Mouse (Mus musculus): Measurements from ENCODE around the gene Ptprg. TPM values are rescaled to one million over a fixed set of nuclear protein-coding genes. Genes with fewer than 3 reads are reported as not detected.

Gene Ptprg
- polyA plus RNA-seq, 1 experiment, result 21.7 TPM

DNA sequence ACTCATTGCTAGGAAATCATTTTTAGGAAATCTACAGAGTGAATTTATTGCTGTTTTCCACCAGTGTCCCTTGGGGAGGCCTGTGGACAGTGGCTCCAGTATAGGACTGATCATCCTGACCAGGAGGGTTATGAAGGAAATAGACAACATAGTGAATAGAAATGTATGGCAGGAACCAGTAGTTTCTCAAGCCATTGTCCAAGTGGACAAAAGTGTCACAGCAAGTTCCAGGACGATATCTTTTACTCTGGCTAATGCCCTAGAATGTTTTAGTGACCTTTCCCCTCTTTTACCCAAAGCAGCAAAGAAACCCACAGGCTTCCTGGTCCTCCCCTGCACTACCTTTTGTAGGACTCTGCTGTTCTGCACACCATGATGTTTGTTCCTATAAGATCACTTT is 511.7 kb downstream of the Ptprg start:
- Histone ChIP-seq H3K27me3 (ENCODE audit: control insufficient read depth, insufficient read depth, low read length) (no peaks in the 10 kb centered on the region), H3K27ac (ENCODE audit: insufficient read depth, low read depth, low read length) (no peak overlapping the region), H3K4me1 (ENCODE audit: control insufficient read depth, insufficient read depth, insufficient read length, low read length) (no peaks in the 10 kb centered on the region), H3K36me3 (ENCODE audit: control insufficient read depth, insufficient read depth, low read length) (no peaks in the 10 kb centered on the region), H3K4me3 (ENCODE audit: low read depth, low read length) (no peak overlapping the region)
- WGBS, result 84% methylated on average over 1 of the region's 1 CpGs
- TF ChIP-seq POLR2A (IDR thresholded peaks at IDR 0.05; ENCODE audit: low read depth, low read length) (no peak), CTCF (IDR thresholded peaks at IDR 0.05; ENCODE audit: extremely low read depth, insufficient read length, insufficient replicate concordance, low read depth, low read length) (no peak)

GRCm38 (mm10) chr14:12065736-12066135 is 512.4 kb downstream of the Ptprg start:
- no peak overlapping the region for H3K4me3 ChIP-seq (ENCODE audit: low read depth, low read length)
- no peaks in the 10 kb centered on the region for H3K4me1 ChIP-seq (ENCODE audit: control insufficient read depth, insufficient read depth, insufficient read length, low read length)
- TF ChIP-seq CTCF (IDR thresholded peaks at IDR 0.05; ENCODE audit: extremely low read depth, insufficient read length, insufficient replicate concordance, low read depth, low read length) (no peak), POLR2A (IDR thresholded peaks at IDR 0.05; ENCODE audit: low read depth, low read length) (no peak)
- H3K36me3 ChIP-seq (ENCODE audit: control insufficient read depth, insufficient read depth, low read length), result no peaks in the 10 kb centered on the region
- WGBS, result 69% methylated on average over 2 of the region's 2 CpGs
- no peaks in the 10 kb centered on the region for H3K27me3 ChIP-seq (ENCODE audit: control insufficient read depth, insufficient read depth, low read length)
- no peak overlapping the region for H3K27ac ChIP-seq (ENCODE audit: insufficient read depth, low read depth, low read length)

DNA sequence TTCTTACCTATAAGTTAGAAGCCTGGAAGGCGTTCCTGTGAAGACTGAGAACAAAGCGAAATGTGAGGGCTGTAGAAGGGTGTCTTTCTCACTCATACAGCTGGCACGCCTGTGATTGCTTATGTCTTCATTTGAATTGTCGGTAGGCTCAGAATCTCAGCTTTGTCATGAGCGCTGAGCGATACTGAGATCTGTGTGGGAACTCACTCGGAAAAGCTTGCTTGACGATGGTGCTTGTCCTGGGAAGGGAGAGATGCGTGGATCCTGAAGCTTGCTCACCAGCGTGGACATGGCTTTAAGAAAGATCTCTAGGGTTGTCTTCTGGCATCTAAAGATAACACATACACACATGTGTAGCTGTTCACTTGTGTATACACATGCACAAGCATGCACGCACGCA is 516.4 kb downstream of the Ptprg start:
- WGBS, result 94% methylated on average over 12 of the region's 12 CpGs
- TF ChIP-seq POLR2A (IDR thresholded peaks at IDR 0.05; ENCODE audit: low read depth, low read length) (no peak), CTCF (IDR thresholded peaks at IDR 0.05; ENCODE audit: extremely low read depth, insufficient read length, insufficient replicate concordance, low read depth, low read length) (no peak)
- Histone ChIP-seq H3K4me3 (ENCODE audit: low read depth, low read length) (no peak overlapping the region), H3K27me3 (ENCODE audit: control insufficient read depth, insufficient read depth, low read length) (no peaks in the 10 kb centered on the region), H3K36me3 (ENCODE audit: control insufficient read depth, insufficient read depth, low read length) (no peaks in the 10 kb centered on the region), H3K4me1 (ENCODE audit: control insufficient read depth, insufficient read depth, insufficient read length, low read length) (peaks cover 12% of the 10 kb centered on the region; the same call in 1 of the 2 replicates), H3K27ac (ENCODE audit: insufficient read depth, low read depth, low read length) (no peak overlapping the region)

DNA sequence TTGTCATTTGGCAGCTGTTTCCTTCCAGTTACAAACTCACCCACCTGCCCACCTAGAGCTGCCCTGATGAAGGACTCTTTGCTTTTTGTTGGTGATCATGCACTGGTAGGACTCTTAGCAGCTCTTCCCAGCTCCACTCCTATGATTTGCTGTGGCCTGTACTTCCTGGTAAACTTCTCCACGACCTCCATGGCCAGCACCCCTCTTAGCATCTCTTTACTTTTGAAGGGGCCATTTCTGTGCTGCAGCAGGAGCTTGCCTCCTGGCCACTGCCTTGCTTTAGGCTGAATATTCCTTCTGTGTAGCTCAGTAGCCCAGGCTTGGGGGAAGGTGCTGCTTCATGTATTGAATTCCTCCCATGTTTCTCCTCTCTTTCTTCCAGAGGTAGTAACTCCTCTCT is 517.0 kb downstream of the Ptprg start:
- no peak for TF ChIP-seq CTCF (IDR thresholded peaks at IDR 0.05; ENCODE audit: extremely low read depth, insufficient read length, insufficient replicate concordance, low read depth, low read length)
- TF ChIP-seq POLR2A (IDR thresholded peaks at IDR 0.05; ENCODE audit: low read depth, low read length), result no peak
- 30% methylated on average over 1 of the region's 1 CpGs for WGBS
- Histone ChIP-seq H3K4me3 (ENCODE audit: low read depth, low read length) (no peak overlapping the region), H3K4me1 (ENCODE audit: control insufficient read depth, insufficient read depth, insufficient read length, low read length) (peaks cover 12% of the 10 kb centered on the region; the same call in 1 of the 2 replicates), H3K27ac (ENCODE audit: insufficient read depth, low read depth, low read length) (no peak overlapping the region), H3K27me3 (ENCODE audit: control insufficient read depth, insufficient read depth, low read length) (no peaks in the 10 kb centered on the region), H3K36me3 (ENCODE audit: control insufficient read depth, insufficient read depth, low read length) (no peaks in the 10 kb centered on the region)

DNA sequence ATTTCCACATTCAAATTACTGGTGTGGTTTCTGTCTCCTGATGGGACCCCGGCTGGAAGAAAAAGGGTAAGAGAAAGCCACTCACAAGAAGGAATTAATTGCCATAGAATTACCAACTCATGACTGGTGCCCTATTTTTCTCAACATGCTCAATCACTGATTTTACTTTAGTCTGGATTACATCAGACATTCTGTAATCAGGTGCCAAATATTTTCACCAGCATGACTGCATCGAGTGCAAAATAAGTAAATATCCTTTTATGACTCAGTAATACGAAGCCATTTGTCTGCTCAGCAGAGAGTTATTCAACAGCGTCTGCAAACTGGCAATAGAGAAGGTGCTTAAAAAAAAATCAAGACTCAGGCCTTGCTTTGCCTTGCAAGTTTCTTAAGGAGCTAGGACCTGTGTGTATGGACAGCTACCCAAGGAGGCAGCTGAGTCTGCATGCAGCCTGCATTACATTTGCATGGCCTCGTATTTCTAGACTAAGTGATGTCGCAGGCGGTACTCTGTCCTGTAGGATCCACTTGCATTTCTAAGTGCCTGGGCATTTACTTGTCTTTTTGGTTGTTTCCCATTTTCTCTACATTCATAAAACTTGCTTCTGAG is 517.6 kb downstream of the Ptprg start:
- Histone ChIP-seq H3K36me3 (ENCODE audit: control insufficient read depth, insufficient read depth, low read length) (no peaks in the 10 kb centered on the region), H3K4me1 (ENCODE audit: control insufficient read depth, insufficient read depth, insufficient read length, low read length) (peaks cover 12% of the 10 kb centered on the region; the same call in 1 of the 2 replicates), H3K4me3 (ENCODE audit: low read depth, low read length) (no peak overlapping the region), H3K27me3 (ENCODE audit: control insufficient read depth, insufficient read depth, low read length) (no peaks in the 10 kb centered on the region), H3K27ac (ENCODE audit: insufficient read depth, low read depth, low read length) (no peak overlapping the region)
- no peak for TF ChIP-seq CTCF (IDR thresholded peaks at IDR 0.05; ENCODE audit: extremely low read depth, insufficient read length, insufficient replicate concordance, low read depth, low read length)
- no peak for TF ChIP-seq POLR2A (IDR thresholded peaks at IDR 0.05; ENCODE audit: low read depth, low read length)
- WGBS, result 67% methylated on average over 7 of the region's 7 CpGs

DNA sequence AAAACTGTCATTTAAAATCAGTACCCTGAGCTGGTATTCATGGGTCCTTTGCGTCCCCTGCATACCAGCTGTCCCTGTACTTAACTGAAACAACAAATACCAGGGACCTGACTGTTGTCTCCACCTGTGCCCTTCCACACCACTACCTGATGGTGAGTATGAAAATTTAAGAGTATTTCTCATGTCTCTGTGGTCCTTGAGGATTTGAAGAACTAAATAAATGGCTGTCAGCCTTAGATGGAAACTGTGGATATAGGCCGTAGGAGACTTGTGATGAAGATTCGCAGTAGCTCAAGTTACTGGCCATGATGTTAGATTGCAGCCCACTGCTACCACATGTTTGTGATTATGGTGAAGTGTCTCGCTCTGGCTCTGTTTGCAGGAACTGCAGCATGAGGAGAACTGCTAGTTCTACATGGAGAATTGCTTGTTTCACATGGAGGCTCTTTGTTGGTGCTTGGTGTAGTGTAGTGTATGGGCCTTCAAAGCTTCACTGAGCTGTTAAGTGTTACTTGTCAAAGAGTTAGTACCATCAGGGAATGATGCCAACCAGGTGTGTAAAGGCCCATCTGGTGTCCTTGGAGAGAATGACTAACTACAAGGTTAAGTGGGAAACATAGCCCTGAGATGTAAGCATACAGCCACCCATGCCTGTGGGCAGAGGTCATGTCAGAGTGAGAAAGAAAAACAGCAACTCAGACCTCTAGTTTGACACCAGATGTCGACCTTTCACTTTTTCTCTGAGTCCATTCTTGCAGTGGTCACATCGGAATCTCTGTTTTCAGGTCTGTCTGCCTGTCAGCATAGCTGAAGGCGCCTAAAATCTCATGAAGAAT is 518.9 kb downstream of the Ptprg start:
- Histone ChIP-seq H3K4me3 (ENCODE audit: low read depth, low read length) (no peak overlapping the region), H3K27ac (ENCODE audit: insufficient read depth, low read depth, low read length) (peak overlapping the region; percentile 70; the same call in 1 of the 2 replicates)

More for the DNA sequence above, 518.9 kb downstream of the Ptprg start:
- Histone ChIP-seq H3K27me3 (ENCODE audit: control insufficient read depth, insufficient read depth, low read length) (no peaks in the 10 kb centered on the region), H3K4me1 (ENCODE audit: control insufficient read depth, insufficient read depth, insufficient read length, low read length) (peaks cover 12% of the 10 kb centered on the region; the same call in 1 of the 2 replicates), H3K36me3 (ENCODE audit: control insufficient read depth, insufficient read depth, low read length) (no peaks in the 10 kb centered on the region)
- 84% methylated on average over 7 of the region's 7 CpGs for whole genome bisulfite sequencing
- TF ChIP-seq CTCF (IDR thresholded peaks at IDR 0.05; ENCODE audit: extremely low read depth, insufficient read length, insufficient replicate concordance, low read depth, low read length), result no peak
- TF ChIP-seq POLR2A (IDR thresholded peaks at IDR 0.05; ENCODE audit: low read depth, low read length), result no peak

Data from small intestine, adult 2 months (tissue).